26 mouse cellular contexts compared by ENCODE assay signal in genomic region chr14:80516626-80517025, GRCm38 (mm10).
"Had no signal": no experiment of that assay in that cellular context is flagged by ENCODE, and none has a peak within 500 bp of the region (broad histone marks: within the 10 kb centered on the region; RNA-seq: fewer than 3 reads in every experiment).

No protein-coding gene starts in this region.

- H3K4me1 ChIP-seq: heart, embryonic 13.5 days; heart, embryonic 15.5 days; hindbrain, embryonic 13.5 days; hindbrain, embryonic 15.5 days; intestine, embryonic 15.5 days; limb, embryonic 10.5 days; limb, embryonic 12.5 days; liver, embryonic 13.5 days; liver, embryonic 15.5 days had no signal

- H3K27ac ChIP-seq: heart, adult 2 months; heart, embryonic 13.5 days; heart, embryonic 15.5 days; hindbrain, embryonic 13.5 days; hindbrain, embryonic 15.5 days; intestine, embryonic 15.5 days; layer of hippocampus, adult 2 months; left cerebral cortex, adult 2 months; limb, embryonic 10.5 days; limb, embryonic 12.5 days; liver, embryonic 13.5 days; liver, embryonic 15.5 days had no signal

- H3K9ac ChIP-seq: heart, embryonic 13.5 days; heart, embryonic 15.5 days; hindbrain, embryonic 13.5 days; hindbrain, embryonic 15.5 days; intestine, embryonic 15.5 days; limb, embryonic 12.5 days; liver, embryonic 13.5 days; liver, embryonic 15.5 days had no signal

- H3K9me3 ChIP-seq: heart, embryonic 13.5 days; heart, embryonic 15.5 days; hindbrain, embryonic 13.5 days; hindbrain, embryonic 15.5 days; intestine, embryonic 15.5 days; limb, embryonic 10.5 days; limb, embryonic 12.5 days; liver, embryonic 13.5 days; liver, embryonic 15.5 days had no signal

- H3K36me3 ChIP-seq: heart, embryonic 13.5 days; heart, embryonic 15.5 days; hindbrain, embryonic 13.5 days; hindbrain, embryonic 15.5 days; intestine, embryonic 15.5 days; limb, embryonic 10.5 days; limb, embryonic 12.5 days; liver, embryonic 13.5 days; liver, embryonic 15.5 days had no signal

- H3K27me3 ChIP-seq: heart, embryonic 13.5 days; heart, embryonic 15.5 days; hindbrain, embryonic 13.5 days; hindbrain, embryonic 15.5 days; intestine, embryonic 15.5 days; limb, embryonic 12.5 days; liver, embryonic 13.5 days; liver, embryonic 15.5 days had no signal

- H3K4me2 ChIP-seq: heart, embryonic 11.5 days; heart, embryonic 13.5 days; heart, embryonic 15.5 days; hindbrain, embryonic 13.5 days; hindbrain, embryonic 15.5 days; intestine, embryonic 15.5 days; limb, embryonic 12.5 days; liver, embryonic 11.5 days; liver, embryonic 13.5 days; liver, embryonic 15.5 days had no signal

- DNase-seq: gastrocnemius, postnatal 14 days; gastrocnemius, postnatal 36 days; heart, adult 2 months; heart, postnatal 14 days; heart, postnatal 36 days; kidney, adult 18-20 months; kidney, adult 8-10 months; kidney, postnatal 10 days; kidney, postnatal 25 days; kidney, postnatal 4 days; liver; liver, embryonic 13.5 days had no signal

- H3K4me3 ChIP-seq: heart, adult 2 months; heart, embryonic 13.5 days; heart, embryonic 15.5 days; hindbrain, embryonic 13.5 days; hindbrain, embryonic 15.5 days; intestine, embryonic 15.5 days; layer of hippocampus, adult 2 months; left cerebral cortex, adult 2 months; limb, embryonic 10.5 days; limb, embryonic 12.5 days; liver, embryonic 13.5 days; liver, embryonic 15.5 days had no signal

- ATAC-seq: inflammation-experienced regulatory T-cells, adult 6 months; intestine, embryonic 15.5 days; intestine, postnatal 0 days had no signal
